Mouse (Mus musculus): Measurements from ENCODE around the gene Chrnb1. TPM values are rescaled to one million over a fixed set of nuclear protein-coding genes. Genes with fewer than 3 reads are reported as not detected.
A peak's percentile ranks its signal among the peaks of the same experiment; 100 is the strongest.

The Chrnb1 gene
- polyA plus RNA-seq, 1 experiment = 7.3 TPM

DNA sequence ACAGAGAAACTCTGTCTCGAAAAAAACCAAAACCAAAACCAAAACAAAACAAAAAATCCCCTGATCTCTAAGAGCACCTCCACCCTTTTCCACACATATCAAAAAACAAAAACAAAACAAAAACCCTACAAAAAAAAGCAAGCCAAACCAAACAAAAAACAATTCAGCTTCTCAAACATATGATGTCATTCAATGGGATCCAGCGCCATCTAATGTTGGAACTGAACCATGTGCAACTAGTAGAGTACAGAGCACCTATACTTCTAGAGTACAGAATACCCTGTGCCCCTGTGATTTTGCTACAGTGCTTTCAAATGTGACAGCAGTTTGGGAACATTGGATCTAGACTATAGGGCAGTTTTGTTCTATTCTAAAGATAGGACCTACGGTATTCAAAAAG lies 41.0 kb downstream of the Chrnb1 start:
- DNase-seq (ENCODE audit: low read depth, low spot score) = peak; percentile 37
- 27% methylated on average over 3 of the region's 3 CpGs for WGBS

GRCm38 (mm10) chr11:69754233-69754632 lies 41.5 kb downstream of the Chrnb1 start:
- 76% methylated on average over 5 of the region's 5 CpGs for WGBS

GRCm38 (mm10) chr11:69752686-69753085 lies 43.1 kb downstream of the Chrnb1 start:
- DNase-seq (ENCODE audit: low read depth, low spot score) = no peak

More at GRCm38 (mm10) chr11:69754233-69754632, 41.5 kb downstream of the Chrnb1 start:
- no peak for DNase-seq (ENCODE audit: low read depth, low spot score)

GRCm38 (mm10) chr11:69751635-69752034 lies 44.1 kb downstream of the Chrnb1 start:
- 59% methylated on average over 3 of the region's 3 CpGs for WGBS
- DNase-seq (ENCODE audit: low read depth, low spot score) = no peak

Other genes starting within 250 kb of the Chrnb1 start
- 0.12 and 0.29 TPM in 2 replicates for gene Dnah2, start 246.8 kb downstream of the Chrnb1 start, polyA plus RNA-seq (2012; rRNA removed)
- 1.1 and 2.1 TPM in 2 replicates for gene Efnb3, start 235.7 kb downstream of the Chrnb1 start, polyA plus RNA-seq (2012; rRNA removed)
- 24.8 and 28.7 TPM in 2 replicates for gene Wrap53, start 215.7 kb downstream of the Chrnb1 start, polyA plus RNA-seq (2012; rRNA removed)
- 80.8 and 93.2 TPM in 2 replicates for gene Trp53, start 215.6 kb downstream of the Chrnb1 start, polyA plus RNA-seq (2012; rRNA removed)
- gene Atp1b2, start 190.0 kb downstream of the Chrnb1 start, polyA plus RNA-seq (2012; rRNA removed) = 4.1 and 5.6 TPM in 2 replicates
- gene Shbg, start 178.0 kb downstream of the Chrnb1 start, polyA plus RNA-seq (2012; rRNA removed) = not detected in 2 replicates
- 1.9 and 2.7 TPM in 2 replicates for gene Sat2, start 173.9 kb downstream of the Chrnb1 start, polyA plus RNA-seq (2012; rRNA removed)
- gene Fxr2, start 163.0 kb downstream of the Chrnb1 start, polyA plus RNA-seq (2012; rRNA removed) = 29.6 and 35.8 TPM in 2 replicates
- gene Sox15, start 140.6 kb downstream of the Chrnb1 start, polyA plus RNA-seq (2012; rRNA removed) = 0.18 TPM in 1 of 2 replicates, not detected in the other
- 147 and 171 TPM in 2 replicates for gene Mpdu1, start 133.3 kb downstream of the Chrnb1 start, polyA plus RNA-seq (2012; rRNA removed)
- gene Cd68, start 129.8 kb downstream of the Chrnb1 start, polyA plus RNA-seq (2012; rRNA removed) = 20.2 and 20.6 TPM in 2 replicates
- gene Eif4a1, start 123.5 kb downstream of the Chrnb1 start, polyA plus RNA-seq (2012; rRNA removed) = 354 and 356 TPM in 2 replicates
- gene Senp3, start 113.9 kb downstream of the Chrnb1 start, polyA plus RNA-seq (2012; rRNA removed) = 43.4 and 55.1 TPM in 2 replicates
- 14.4 and 16.2 TPM in 2 replicates for gene Tnfsf13, start 110.2 kb downstream of the Chrnb1 start, polyA plus RNA-seq (2012; rRNA removed)
- gene Tnfsf12, start 100.1 kb downstream of the Chrnb1 start, polyA plus RNA-seq (2012; rRNA removed) = 13.1 and 13.8 TPM in 2 replicates
- gene Tnfsfm13, start 99.8 kb downstream of the Chrnb1 start, polyA plus RNA-seq (2012; rRNA removed) = 2.3 and 2.8 TPM in 2 replicates
- gene Polr2a, start 37.3 kb downstream of the Chrnb1 start, polyA plus RNA-seq (2012; rRNA removed) = 17.5 and 33.3 TPM in 2 replicates
- gene Slc35g3, start 34.0 kb downstream of the Chrnb1 start, polyA plus RNA-seq (2012; rRNA removed) = 0.07 TPM in 1 of 2 replicates, not detected in the other
- gene Zbtb4, start 30.0 kb downstream of the Chrnb1 start, polyA plus RNA-seq (2012; rRNA removed) = 7.5 and 10.7 TPM in 2 replicates
- gene Fgf11, start 5.9 kb upstream of the Chrnb1 start, polyA plus RNA-seq (2012; rRNA removed) = 2.8 and 4.4 TPM in 2 replicates
- 38.7 and 39.1 TPM in 2 replicates for gene Tmem102, start 9.7 kb upstream of the Chrnb1 start, polyA plus RNA-seq (2012; rRNA removed)
- gene Gm39566, start 19.4 kb upstream of the Chrnb1 start, polyA plus RNA-seq (2012; rRNA removed) = not detected in 2 replicates
- gene Spem2, start 22.5 kb upstream of the Chrnb1 start, polyA plus RNA-seq (2012; rRNA removed) = not detected in 2 replicates
- 0.12 TPM in 1 of 2 replicates, not detected in the other for gene Spem1, start 26.2 kb upstream of the Chrnb1 start, polyA plus RNA-seq (2012; rRNA removed)
- 5.1 and 7.0 TPM in 2 replicates for gene Nlgn2, start 41.8 kb upstream of the Chrnb1 start, polyA plus RNA-seq (2012; rRNA removed)
- 194 and 208 TPM in 2 replicates for gene Tmem256, start 42.6 kb upstream of the Chrnb1 start, polyA plus RNA-seq (2012; rRNA removed)
- 31.6 and 36.1 TPM in 2 replicates for gene Plscr3, start 50.4 kb upstream of the Chrnb1 start, polyA plus RNA-seq (2012; rRNA removed)
- gene Tnk1, start 62.8 kb upstream of the Chrnb1 start, polyA plus RNA-seq (2012; rRNA removed) = 28.8 and 34.4 TPM in 2 replicates
- not detected in 2 replicates for gene Tmem95, start 82.1 kb upstream of the Chrnb1 start, polyA plus RNA-seq (2012; rRNA removed)
- gene Kctd11, start 85.5 kb upstream of the Chrnb1 start, polyA plus RNA-seq (2012; rRNA removed) = 1.8 and 3.0 TPM in 2 replicates
- gene Acap1, start 99.6 kb upstream of the Chrnb1 start, polyA plus RNA-seq (2012; rRNA removed) = 16.1 and 16.4 TPM in 2 replicates
- 3.0 and 3.8 TPM in 2 replicates for gene 2810408A11Rik, start 105.0 kb upstream of the Chrnb1 start, polyA plus RNA-seq (2012; rRNA removed)
- gene Neurl4, start 105.1 kb upstream of the Chrnb1 start, polyA plus RNA-seq (2012; rRNA removed) = 24.4 and 36.7 TPM in 2 replicates
- 69.2 and 79.9 TPM in 2 replicates for gene Gps2, start 117.9 kb upstream of the Chrnb1 start, polyA plus RNA-seq (2012; rRNA removed)
- gene Eif5a, start 126.0 kb upstream of the Chrnb1 start, polyA plus RNA-seq (2012; rRNA removed) = 619 and 694 TPM in 2 replicates
- 14.7 and 16.5 TPM in 2 replicates for gene Ybx2, start 139.9 kb upstream of the Chrnb1 start, polyA plus RNA-seq (2012; rRNA removed)
- gene Slc2a4, start 152.2 kb upstream of the Chrnb1 start, polyA plus RNA-seq (2012; rRNA removed) = 27.4 and 27.5 TPM in 2 replicates
- gene Cldn7, start 168.8 kb upstream of the Chrnb1 start, polyA plus RNA-seq (2012; rRNA removed) = 1,377 and 1,643 TPM in 2 replicates
- gene Ctdnep1, start 185.2 kb upstream of the Chrnb1 start, polyA plus RNA-seq (2012; rRNA removed) = 134 and 154 TPM in 2 replicates
- gene Elp5, start 186.6 kb upstream of the Chrnb1 start, polyA plus RNA-seq (2012; rRNA removed) = 70.5 and 78.1 TPM in 2 replicates
- 527 and 719 TPM in 2 replicates for gene Gabarap, start 195.2 kb upstream of the Chrnb1 start, polyA plus RNA-seq (2012; rRNA removed)
- 16.3 and 17.3 TPM in 2 replicates for gene Phf23, start 199.8 kb upstream of the Chrnb1 start, polyA plus RNA-seq (2012; rRNA removed)
- gene Dvl2, start 204.7 kb upstream of the Chrnb1 start, polyA plus RNA-seq (2012; rRNA removed) = 5.5 and 5.8 TPM in 2 replicates
- gene Acadvl, start 219.5 kb upstream of the Chrnb1 start, polyA plus RNA-seq (2012; rRNA removed) = 92.8 and 125 TPM in 2 replicates
- gene Dlg4, start 221.0 kb upstream of the Chrnb1 start, polyA plus RNA-seq (2012; rRNA removed) = 5.1 and 5.9 TPM in 2 replicates